Mouse (Mus musculus): Measurements from ENCODE around the gene Art5. TPM values are rescaled to one million over a fixed set of nuclear protein-coding genes. Genes with fewer than 3 reads are reported as not detected.

Art5 gene
- polyA plus RNA-seq, 1 experiment = 3.7 TPM

DNA sequence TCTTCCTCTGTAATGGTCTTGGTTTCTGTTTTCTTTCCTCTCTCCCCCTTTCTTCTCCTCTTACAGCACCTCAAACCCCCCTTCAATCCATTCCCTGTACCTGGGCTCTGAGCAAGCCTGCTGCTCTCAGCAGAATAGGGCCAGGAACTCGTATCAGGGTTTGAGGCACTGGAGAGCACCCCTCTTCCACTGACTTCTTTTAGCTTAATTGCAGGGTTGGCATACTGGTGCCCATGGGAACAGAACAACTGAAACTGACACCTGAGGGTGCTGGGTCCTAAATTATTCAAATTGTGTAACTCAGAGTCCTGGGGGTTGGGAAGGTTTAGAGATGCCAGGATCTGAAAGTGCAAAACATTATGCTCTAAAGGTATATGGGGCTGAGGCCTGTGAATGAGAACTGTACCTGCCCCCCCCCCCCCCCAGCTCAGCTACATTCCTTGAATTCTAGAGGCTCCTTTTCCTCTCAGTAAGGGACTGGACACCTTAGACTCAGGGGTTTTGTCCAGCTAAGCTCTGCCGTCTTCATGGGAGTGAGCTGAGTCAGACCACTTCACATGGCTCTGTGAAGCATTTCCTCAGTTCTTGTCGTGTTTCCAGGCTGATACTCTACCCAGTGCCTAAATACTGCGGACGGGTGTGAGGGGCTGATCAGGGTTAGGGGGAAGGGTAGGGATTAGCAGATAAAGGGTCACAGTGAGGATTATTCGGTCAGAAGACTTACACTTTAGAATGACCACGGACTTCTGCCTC lies 7.5 kb upstream of the Art5 start, which contains the start of gene Chrna10:
Gene Chrna10 (minus strand): TSS at position 250 of the 753 bp plus-strand sequence.
- no peak for DNase-seq
- Histone ChIP-seq H3K4me3 (ENCODE audit: control insufficient read depth, insufficient read depth, low read length) (no peak within 1 kb of the TSS), H3K27me3 (ENCODE audit: control insufficient read depth, insufficient read depth, low read length) (no peaks in the 10 kb centered on the region), H3K27ac (ENCODE audit: control insufficient read depth, insufficient read depth, low read length) (no peak within 1 kb of the TSS), H3K36me3 (ENCODE audit: control insufficient read depth, insufficient read depth, low read length) (peaks cover 27% of the 10 kb centered on the region), H3K4me1 (replicated peaks; ENCODE audit: control insufficient read depth, insufficient read depth, low read length) (no peaks in the 10 kb centered on the region)
- no peak for TF ChIP-seq CTCF (IDR thresholded peaks at IDR 0.05; ENCODE audit: borderline replicate concordance, control insufficient read depth, extremely low read depth, insufficient read depth, low read length, poor library complexity)
- no peak for TF ChIP-seq POLR2A (IDR thresholded peaks at IDR 0.05; ENCODE audit: control insufficient read depth, extremely low read depth, insufficient read depth, low read length, poor library complexity)
- 79% methylated on average over 7 of the region's 7 CpGs for WGBS

GRCm38 (mm10) chr7:102113151-102113729 lies 4.0 kb upstream of the Art5 start:
- Histone ChIP-seq H3K27me3 (ENCODE audit: control insufficient read depth, insufficient read depth, low read length) (no peaks in the 10 kb centered on the region), H3K4me3 (ENCODE audit: control insufficient read depth, insufficient read depth, low read length) (no peak overlapping the region), H3K27ac (ENCODE audit: control insufficient read depth, insufficient read depth, low read length) (no peak overlapping the region), H3K36me3 (ENCODE audit: control insufficient read depth, insufficient read depth, low read length) (no peaks in the 10 kb centered on the region), H3K4me1 (replicated peaks; ENCODE audit: control insufficient read depth, insufficient read depth, low read length) (peaks cover 28% of the 10 kb centered on the region)
- TF ChIP-seq POLR2A (IDR thresholded peaks at IDR 0.05; ENCODE audit: control insufficient read depth, extremely low read depth, insufficient read depth, low read length, poor library complexity) = no peak
- TF ChIP-seq CTCF (IDR thresholded peaks at IDR 0.05; ENCODE audit: borderline replicate concordance, control insufficient read depth, extremely low read depth, insufficient read depth, low read length, poor library complexity) = no peak
- WGBS = 94% methylated on average over 45 of the region's 45 CpGs
- no peak for DNase-seq

- Histone ChIP-seq H3K27ac (ENCODE audit: control insufficient read depth, insufficient read depth, low read length) (peak overlapping the region; percentile 12; the same call in 1 of the 2 replicates), H3K27me3 (ENCODE audit: control insufficient read depth, insufficient read depth, low read length) (no peaks in the 10 kb centered on the region), H3K4me3 (ENCODE audit: control insufficient read depth, insufficient read depth, low read length) (no peak overlapping the region), H3K36me3 (ENCODE audit: control insufficient read depth, insufficient read depth, low read length) (no peaks in the 10 kb centered on the region), H3K4me1 (replicated peaks; ENCODE audit: control insufficient read depth, insufficient read depth, low read length) (peaks cover 46% of the 10 kb centered on the region)
- 81% methylated on average over 4 of the region's 4 CpGs for WGBS
- DNase-seq = no peak
- TF ChIP-seq POLR2A (IDR thresholded peaks at IDR 0.05; ENCODE audit: control insufficient read depth, extremely low read depth, insufficient read depth, low read length, poor library complexity) = no peak
- no peak for TF ChIP-seq CTCF (IDR thresholded peaks at IDR 0.05; ENCODE audit: borderline replicate concordance, control insufficient read depth, extremely low read depth, insufficient read depth, low read length, poor library complexity)
Observed at GRCm38 (mm10) chr7:102109746-102110145, 457 bp upstream of the Art5 start.

- WGBS = 95% methylated on average over 1 of the region's 1 CpGs
- TF ChIP-seq POLR2A (IDR thresholded peaks at IDR 0.05; ENCODE audit: control insufficient read depth, extremely low read depth, insufficient read depth, low read length, poor library complexity) (no peak), CTCF (IDR thresholded peaks at IDR 0.05; ENCODE audit: borderline replicate concordance, control insufficient read depth, extremely low read depth, insufficient read depth, low read length, poor library complexity) (no peak)
- H3K36me3 ChIP-seq (ENCODE audit: control insufficient read depth, insufficient read depth, low read length) = no peaks in the 10 kb centered on the region
- peak overlapping the region; percentile 16; the same call in 1 of the 2 replicates for H3K4me3 ChIP-seq (ENCODE audit: control insufficient read depth, insufficient read depth, low read length)
- peak overlapping the region; percentile 70 for H3K27ac ChIP-seq (ENCODE audit: control insufficient read depth, insufficient read depth, low read length)
- DNase-seq = no peak
- H3K27me3 ChIP-seq (ENCODE audit: control insufficient read depth, insufficient read depth, low read length) = no peaks in the 10 kb centered on the region
- peaks cover 46% of the 10 kb centered on the region for H3K4me1 ChIP-seq (replicated peaks; ENCODE audit: control insufficient read depth, insufficient read depth, low read length)
Observed at GRCm38 (mm10) chr7:102108206-102108605, 1.1 kb downstream of the Art5 start.

DNA sequence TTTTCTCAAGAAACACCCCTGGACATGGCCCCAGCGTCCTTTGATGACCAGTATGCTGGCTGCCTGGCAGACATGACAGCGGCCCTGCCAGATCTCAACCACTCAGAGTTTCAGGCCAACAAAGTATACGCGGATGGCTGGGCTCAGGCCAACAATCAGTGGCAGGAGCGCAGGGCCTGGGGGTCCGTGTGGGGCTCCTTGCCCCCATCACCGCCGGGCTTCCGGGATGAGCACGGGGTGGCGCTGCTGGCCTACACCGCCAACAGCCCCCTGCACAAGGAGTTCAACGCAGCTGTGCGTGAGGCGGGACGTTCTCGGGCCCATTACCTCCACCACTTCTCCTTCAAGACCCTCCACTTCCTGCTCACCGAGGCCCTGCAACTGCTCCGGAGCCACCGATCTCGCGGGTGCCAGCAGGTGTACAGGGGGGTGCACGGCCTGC lies 2.6 kb downstream of the Art5 start:
- peak overlapping the region; percentile 63; the same call in 1 of the 2 replicates for H3K27ac ChIP-seq (ENCODE audit: control insufficient read depth, insufficient read depth, low read length)
- no peaks in the 10 kb centered on the region for H3K27me3 ChIP-seq (ENCODE audit: control insufficient read depth, insufficient read depth, low read length)
- TF ChIP-seq CTCF (IDR thresholded peaks at IDR 0.05; ENCODE audit: borderline replicate concordance, control insufficient read depth, extremely low read depth, insufficient read depth, low read length, poor library complexity) (peak; percentile 40; the same call in 1 of the 2 replicates), POLR2A (IDR thresholded peaks at IDR 0.05; ENCODE audit: control insufficient read depth, extremely low read depth, insufficient read depth, low read length, poor library complexity) (peak; percentile 55; the same call in 1 of the 2 replicates)
- H3K4me1 ChIP-seq (replicated peaks; ENCODE audit: control insufficient read depth, insufficient read depth, low read length) = peaks cover 46% of the 10 kb centered on the region
- DNase-seq = peak; percentile 47
- 32% methylated on average over 23 of the region's 23 CpGs for WGBS
- no peaks in the 10 kb centered on the region for H3K36me3 ChIP-seq (ENCODE audit: control insufficient read depth, insufficient read depth, low read length)
- peak overlapping the region; percentile 51 for H3K4me3 ChIP-seq (ENCODE audit: control insufficient read depth, insufficient read depth, low read length)

DNA sequence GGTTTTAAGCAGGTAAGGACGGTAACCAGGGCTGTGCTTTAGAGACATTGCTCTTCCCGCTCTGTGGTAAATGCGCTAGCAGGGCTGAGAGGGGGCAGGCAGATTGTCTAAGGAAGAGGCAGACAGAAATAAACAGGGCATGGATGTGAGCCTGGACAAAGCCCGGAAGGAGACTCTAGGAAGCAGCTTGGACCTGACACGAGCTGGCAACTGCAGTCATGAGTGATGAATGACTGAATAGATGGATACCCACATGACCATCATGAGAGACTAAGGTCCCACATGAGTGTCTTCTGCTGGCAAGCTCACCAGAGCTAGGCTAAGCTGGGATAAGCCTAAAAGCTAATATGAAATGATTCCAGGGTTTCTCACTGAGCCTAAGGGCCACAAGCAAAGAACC lies 5.2 kb downstream of the Art5 start:
- Histone ChIP-seq H3K36me3 (ENCODE audit: control insufficient read depth, insufficient read depth, low read length) (no peaks in the 10 kb centered on the region), H3K4me1 (replicated peaks; ENCODE audit: control insufficient read depth, insufficient read depth, low read length) (peaks cover 42% of the 10 kb centered on the region), H3K4me3 (ENCODE audit: control insufficient read depth, insufficient read depth, low read length) (no peak overlapping the region), H3K27ac (ENCODE audit: control insufficient read depth, insufficient read depth, low read length) (no peak overlapping the region), H3K27me3 (ENCODE audit: control insufficient read depth, insufficient read depth, low read length) (no peaks in the 10 kb centered on the region)
- WGBS = 80% methylated on average over 5 of the region's 5 CpGs
- TF ChIP-seq CTCF (IDR thresholded peaks at IDR 0.05; ENCODE audit: borderline replicate concordance, control insufficient read depth, extremely low read depth, insufficient read depth, low read length, poor library complexity) = no peak
- TF ChIP-seq POLR2A (IDR thresholded peaks at IDR 0.05; ENCODE audit: control insufficient read depth, extremely low read depth, insufficient read depth, low read length, poor library complexity) = no peak
- DNase-seq = no peak

All from thymus, adult 2 months (tissue).